Mouse (Mus musculus): ENCODE measurements at regions not wholly inside any gene's neighbourhood (a gene's known extent, or its start where the extent isn't known, plus 50 kb on each side); places are given as distances from the start of the nearest gene placed in this dataset.

- H3K4me3 ChIP-seq (replicated peaks; ENCODE audit: low read length) = no peak overlapping the region
- no peaks in the 10 kb centered on the region for H3K9me3 ChIP-seq (ENCODE audit: low read length)
- no peak for TF ChIP-seq NANOG (IDR thresholded peaks at IDR 0.05; ENCODE audit: borderline replicate concordance, low read length)
- TF ChIP-seq CTCF (conservative IDR thresholded peaks at IDR 0.05; ENCODE audit: low read length) = no peak
- no peak for TF ChIP-seq POU5F1 (IDR thresholded peaks at IDR 0.05; ENCODE audit: borderline replicate concordance, low read length)
- no peaks in the 10 kb centered on the region for H3K27me3 ChIP-seq (ENCODE audit: insufficient read depth, low read length)
- H3K4me1 ChIP-seq (replicated peaks; ENCODE audit: low read depth, low read length) = no peaks in the 10 kb centered on the region
- H3K36me3 ChIP-seq (ENCODE audit: insufficient read depth, low read length) = no peaks in the 10 kb centered on the region
Observed at GRCm38 (mm10) chr17:78140660-78141059, 59.4 kb upstream of the Crim1 start.

GRCm38 (mm10) chr17:78141136-78141535, 58.9 kb upstream of the Crim1 start:
- no peak overlapping the region for H3K4me3 ChIP-seq (replicated peaks; ENCODE audit: low read length)
- no peaks in the 10 kb centered on the region for H3K9me3 ChIP-seq (ENCODE audit: low read length)
- no peaks in the 10 kb centered on the region for H3K36me3 ChIP-seq (ENCODE audit: insufficient read depth, low read length)
- no peaks in the 10 kb centered on the region for H3K4me1 ChIP-seq (replicated peaks; ENCODE audit: low read depth, low read length)
- TF ChIP-seq CTCF (conservative IDR thresholded peaks at IDR 0.05; ENCODE audit: low read length) (no peak), NANOG (IDR thresholded peaks at IDR 0.05; ENCODE audit: borderline replicate concordance, low read length) (no peak), POU5F1 (IDR thresholded peaks at IDR 0.05; ENCODE audit: borderline replicate concordance, low read length) (no peak)
- no peaks in the 10 kb centered on the region for H3K27me3 ChIP-seq (ENCODE audit: insufficient read depth, low read length)

GRCm38 (mm10) chr17:78142431-78142830, 57.6 kb upstream of the Crim1 start:
- Histone ChIP-seq H3K4me1 (replicated peaks; ENCODE audit: low read depth, low read length) (no peaks in the 10 kb centered on the region), H3K4me3 (replicated peaks; ENCODE audit: low read length) (no peak overlapping the region), H3K36me3 (ENCODE audit: insufficient read depth, low read length) (no peaks in the 10 kb centered on the region), H3K9me3 (ENCODE audit: low read length) (no peaks in the 10 kb centered on the region), H3K27me3 (ENCODE audit: insufficient read depth, low read length) (no peaks in the 10 kb centered on the region)
- TF ChIP-seq NANOG (IDR thresholded peaks at IDR 0.05; ENCODE audit: borderline replicate concordance, low read length) = no peak

- H3K27me3 ChIP-seq (ENCODE audit: insufficient read depth, low read length) = no peaks in the 10 kb centered on the region
- H3K4me1 ChIP-seq (replicated peaks; ENCODE audit: low read depth, low read length) = no peaks in the 10 kb centered on the region
- H3K9me3 ChIP-seq (ENCODE audit: low read length) = no peaks in the 10 kb centered on the region
- TF ChIP-seq NANOG (IDR thresholded peaks at IDR 0.05; ENCODE audit: borderline replicate concordance, low read length) (no peak), CTCF (conservative IDR thresholded peaks at IDR 0.05; ENCODE audit: low read length) (no peak), POU5F1 (IDR thresholded peaks at IDR 0.05; ENCODE audit: borderline replicate concordance, low read length) (no peak)
- H3K4me3 ChIP-seq (replicated peaks; ENCODE audit: low read length) = no peak overlapping the region
- H3K36me3 ChIP-seq (ENCODE audit: insufficient read depth, low read length) = no peaks in the 10 kb centered on the region
Observed at GRCm38 (mm10) chr17:78145335-78145734, 54.7 kb upstream of the Crim1 start.
